Mouse (Mus musculus) ES-E14 (cell line): Measurements from ENCODE around the gene Ehhadh.

ENCODE experiments used
- CHD2 ChIP-seq: IDR thresholded peaks from 2 replicates; pipeline ENCODE4 v1.6.1; 2014; ENCODE audit warnings: mild to moderate bottlenecking, low read depth, low read length, inconsistent platforms
- HCFC1 ChIP-seq: IDR thresholded peaks from 2 replicates; pipeline ENCODE4 v1.6.1; 2012; ENCODE audit warnings: low read length, inconsistent platforms, borderline replicate concordance; ENCODE audit not compliant: insufficient read depth
- MAFK ChIP-seq: IDR thresholded peaks from 2 replicates; pipeline ENCODE4 v1.6.1; 2014; ENCODE audit warnings: mild to moderate bottlenecking, low read depth, low read length, inconsistent platforms; ENCODE audit not compliant: insufficient read depth
- ZC3H11A ChIP-seq: IDR thresholded peaks from 2 replicates; pipeline ENCODE4 v1.6.1; 2012; ENCODE audit warnings: low read depth, mild to moderate bottlenecking, inconsistent platforms, low read length, borderline replicate concordance
- ZNF384 ChIP-seq: IDR thresholded peaks from 2 replicates; pipeline ENCODE4 v1.6.1; 2012; ENCODE audit warnings: low read depth, low read length, inconsistent platforms

DNA sequence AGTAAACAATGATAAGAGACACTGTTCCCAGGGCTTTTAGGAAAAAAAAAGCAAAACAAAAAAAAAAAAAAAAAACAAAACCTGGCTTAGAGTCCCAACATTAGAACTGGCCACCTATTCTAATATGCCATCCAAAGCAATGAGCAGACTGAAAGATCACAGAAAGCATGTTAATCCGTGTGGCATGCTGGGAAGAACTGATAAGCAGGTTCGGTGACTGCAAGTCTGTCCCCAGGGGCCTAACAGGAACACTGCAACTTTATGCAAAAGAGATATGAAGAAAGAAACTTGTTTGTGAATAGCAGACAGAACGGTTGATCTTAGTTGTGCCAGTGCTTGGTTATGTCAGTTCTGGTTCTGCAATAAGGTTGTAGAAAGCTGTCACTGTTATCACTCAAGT lies 4.2 kb upstream of the Ehhadh start:
- no peak for TF ChIP-seq CHD2
- no peak for TF ChIP-seq ZC3H11A
- no peak for TF ChIP-seq HCFC1
- no peak for TF ChIP-seq ZNF384
- TF ChIP-seq MAFK, result no peak
